Mouse (Mus musculus): ENCODE measurements around the gene Krtap12-1. TPM values are rescaled to one million over a fixed set of nuclear protein-coding genes. Genes with fewer than 3 reads are reported as not detected.
"Not testable (repeated sequence)": the region's sequence is repeated elsewhere in the genome, so short reads cannot be mapped to it uniquely, and the experiment has no call there.

Gene Krtap12-1
- polyA plus RNA-seq, 1 experiment from 2014 or later = not detected

DNA sequence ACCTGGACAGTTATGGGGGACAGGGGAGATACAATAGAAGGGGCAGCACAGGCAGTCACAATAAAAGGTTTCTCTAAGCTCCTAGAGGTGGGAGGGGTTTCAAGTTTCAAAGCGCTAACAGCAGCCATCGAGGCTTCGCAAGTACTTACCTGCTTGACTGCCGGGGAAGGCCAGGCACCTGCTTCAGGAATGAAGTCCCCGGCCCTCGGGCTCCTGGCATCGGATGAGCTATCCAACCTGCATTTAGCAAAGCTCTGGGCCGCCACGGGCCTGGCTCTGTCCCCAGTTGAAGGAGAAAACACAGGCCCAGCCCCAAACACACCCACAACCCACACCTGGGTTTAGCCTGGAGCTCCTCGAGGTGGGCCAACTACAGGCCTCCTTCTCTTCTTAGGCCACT lies 33.4 kb upstream of the Krtap12-1 start:
- 29% methylated on average over 10 of the region's 10 CpGs for WGBS
- no peak for ATAC-seq (replicated peaks; ENCODE audit: low FRiP score)
- no peak overlapping the region for H3K4me2 ChIP-seq (ENCODE audit: low read depth, low read length, severe bottlenecking)
- H3K27me3 ChIP-seq (ENCODE audit: control insufficient read depth, insufficient read depth, low read length) = peaks cover 13% of the 10 kb centered on the region
- no peak for DNase-seq (ENCODE audit: low spot score)
- peaks cover 4% of the 10 kb centered on the region; the same call in 1 of the 2 replicates for H3K4me1 ChIP-seq (replicated peaks; ENCODE audit: control insufficient read depth, insufficient read depth, low read length)
- H3K4me3 ChIP-seq (ENCODE audit: low read depth, low read length) = no peak overlapping the region
- H3K36me3 ChIP-seq (ENCODE audit: control insufficient read depth, insufficient read depth, low read length) = no peaks in the 10 kb centered on the region
- H3K9ac ChIP-seq (ENCODE audit: low read length) = no peak overlapping the region
- no peak overlapping the region for H3K27ac ChIP-seq (ENCODE audit: low read depth, low read length)
- H3K9me3 ChIP-seq (ENCODE audit: control insufficient read depth, low read length) = no peaks in the 10 kb centered on the region

- not testable (repeated sequence) for H3K36me3 ChIP-seq (ENCODE audit: control insufficient read depth, insufficient read depth, low read length); ATAC-seq (replicated peaks; ENCODE audit: low FRiP score)
These were observed 30.0 kb upstream of the Krtap12-1 start, which contains the start of gene Gm19402 for GRCm38 (mm10) chr10:77690356-77690807. Gm19402 (minus strand) TSS chr10:77690757.

DNA sequence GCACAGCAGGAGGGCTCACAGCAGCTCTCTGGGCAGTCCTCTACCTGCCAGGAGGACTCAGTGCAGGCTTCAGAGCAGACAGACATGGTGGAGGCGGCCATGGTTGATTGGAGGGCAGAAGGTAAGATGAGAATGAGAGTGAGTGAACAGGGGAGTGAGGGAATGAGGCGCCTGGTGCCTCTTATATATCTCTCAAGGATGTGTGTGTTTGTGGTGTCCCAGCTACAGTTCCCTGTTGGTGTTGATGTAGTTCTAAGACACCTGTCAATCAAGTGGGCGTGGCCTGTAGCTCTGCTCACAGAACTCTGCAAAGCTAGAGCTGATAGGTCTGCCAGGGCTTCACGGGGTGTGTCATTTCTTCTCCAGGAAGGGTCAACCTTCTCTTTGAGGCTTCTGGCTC lies 23.3 kb upstream of the Krtap12-1 start, which contains the start of gene Gm9508:
Gene Gm9508, minus strand, starts transcription at position 101 of the 400 bp plus-strand sequence.
- no peak for DNase-seq (ENCODE audit: low spot score)
- no peak for ATAC-seq (replicated peaks; ENCODE audit: low FRiP score)
- no peak within 1 kb of the TSS for H3K4me2 ChIP-seq (ENCODE audit: low read depth, low read length, severe bottlenecking)
- no peak within 1 kb of the TSS for H3K9ac ChIP-seq (ENCODE audit: low read length)
- H3K27ac ChIP-seq (ENCODE audit: low read depth, low read length) = no peak within 1 kb of the TSS
- H3K36me3 ChIP-seq (ENCODE audit: control insufficient read depth, insufficient read depth, low read length) = no peaks in the 10 kb centered on the region
- H3K27me3 ChIP-seq (ENCODE audit: control insufficient read depth, insufficient read depth, low read length) = no peaks in the 10 kb centered on the region
- H3K4me1 ChIP-seq (replicated peaks; ENCODE audit: control insufficient read depth, insufficient read depth, low read length) = no peaks in the 10 kb centered on the region
- WGBS = 46% methylated on average over 4 of the region's 4 CpGs
- no peak within 1 kb of the TSS for H3K4me3 ChIP-seq (ENCODE audit: low read depth, low read length)
- no peaks in the 10 kb centered on the region for H3K9me3 ChIP-seq (ENCODE audit: control insufficient read depth, low read length)

More at GRCm38 (mm10) chr10:77690356-77690807, 30.0 kb upstream of the Krtap12-1 start, which contains the start of gene Gm19402:
- not testable (repeated sequence) for H3K4me3 ChIP-seq (ENCODE audit: low read depth, low read length); H3K9me3 ChIP-seq (ENCODE audit: control insufficient read depth, low read length); DNase-seq (ENCODE audit: low spot score); H3K4me1 ChIP-seq (replicated peaks; ENCODE audit: control insufficient read depth, insufficient read depth, low read length); H3K27ac ChIP-seq (ENCODE audit: low read depth, low read length); H3K9ac ChIP-seq (ENCODE audit: low read length); H3K4me2 ChIP-seq (ENCODE audit: low read depth, low read length, severe bottlenecking)
- 63% methylated on average over 3 of the region's 3 CpGs for WGBS
- H3K27me3 ChIP-seq (ENCODE audit: control insufficient read depth, insufficient read depth, low read length) = peaks cover 13% of the 10 kb centered on the region

DNA sequence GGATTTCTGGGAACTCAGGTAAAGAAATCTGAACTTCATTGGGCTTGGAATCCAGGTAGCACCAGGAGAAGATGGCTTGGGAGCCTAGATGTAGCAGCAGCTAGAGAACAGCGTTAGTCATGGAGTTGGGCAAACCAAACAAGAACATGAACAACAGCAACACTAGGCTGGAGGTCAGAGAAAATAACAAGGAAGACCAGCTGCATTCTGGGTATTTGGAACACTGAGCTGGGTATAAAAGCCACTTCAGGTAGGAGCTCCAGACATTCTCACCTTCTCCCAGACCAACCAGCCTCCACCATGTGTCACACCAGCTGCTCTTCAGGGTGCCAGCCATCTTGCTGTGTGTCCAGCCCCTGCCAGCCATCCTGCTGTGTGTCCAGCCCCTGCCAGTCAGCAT lies 14.1 kb upstream of the Krtap12-1 start, which contains the start of gene Gm10272:
Gene Gm10272, plus strand, starts transcription at position 301 of the 400 bp plus-strand sequence.
- Histone ChIP-seq H3K36me3 (ENCODE audit: control insufficient read depth, insufficient read depth, low read length) (no peaks in the 10 kb centered on the region), H3K4me3 (ENCODE audit: low read depth, low read length) (no peak within 1 kb of the TSS), H3K4me1 (replicated peaks; ENCODE audit: control insufficient read depth, insufficient read depth, low read length) (no peaks in the 10 kb centered on the region), H3K9me3 (ENCODE audit: control insufficient read depth, low read length) (no peaks in the 10 kb centered on the region), H3K9ac (ENCODE audit: low read length) (no peak within 1 kb of the TSS), H3K27ac (ENCODE audit: low read depth, low read length) (no peak within 1 kb of the TSS), H3K27me3 (ENCODE audit: control insufficient read depth, insufficient read depth, low read length) (no peaks in the 10 kb centered on the region), H3K4me2 (ENCODE audit: low read depth, low read length, severe bottlenecking) (no peak within 1 kb of the TSS)
- 92% methylated on average over 1 of the region's 1 CpGs for WGBS
- DNase-seq (ENCODE audit: low spot score) (no peak), ATAC-seq (replicated peaks; ENCODE audit: low FRiP score) (no peak)

DNA sequence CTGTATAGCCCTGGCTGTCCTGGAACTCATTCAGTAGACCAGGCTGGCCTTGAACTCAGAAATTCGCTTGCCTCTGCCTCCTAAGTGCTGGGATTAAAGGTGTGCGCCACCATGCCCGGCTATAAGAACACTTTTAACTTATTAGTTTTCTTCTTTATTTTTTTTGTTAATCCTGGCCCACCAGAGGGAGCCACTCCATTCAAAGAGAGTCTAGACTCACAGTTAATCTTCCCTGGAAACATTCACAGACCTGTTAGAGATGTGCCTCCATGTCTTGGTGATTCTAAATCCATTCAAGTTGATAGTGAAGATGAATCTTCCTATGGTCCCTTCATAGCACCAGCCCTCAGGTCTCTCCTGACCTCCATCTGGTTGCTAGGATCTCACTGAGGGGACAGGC lies 10.6 kb upstream of the Krtap12-1 start:
- ATAC-seq (replicated peaks; ENCODE audit: low FRiP score) = no peak
- Histone ChIP-seq H3K36me3 (ENCODE audit: control insufficient read depth, insufficient read depth, low read length) (no peaks in the 10 kb centered on the region), H3K4me2 (ENCODE audit: low read depth, low read length, severe bottlenecking) (no peak overlapping the region), H3K9ac (ENCODE audit: low read length) (no peak overlapping the region), H3K9me3 (ENCODE audit: control insufficient read depth, low read length) (no peaks in the 10 kb centered on the region), H3K27me3 (ENCODE audit: control insufficient read depth, insufficient read depth, low read length) (no peaks in the 10 kb centered on the region), H3K4me1 (replicated peaks; ENCODE audit: control insufficient read depth, insufficient read depth, low read length) (no peaks in the 10 kb centered on the region), H3K27ac (ENCODE audit: low read depth, low read length) (no peak overlapping the region), H3K4me3 (ENCODE audit: low read depth, low read length) (no peak overlapping the region)
- no peak for DNase-seq (ENCODE audit: low spot score)
- WGBS = 79% methylated on average over 3 of the region's 3 CpGs

GRCm38 (mm10) chr10:77711157-77711556 lies 9.2 kb upstream of the Krtap12-1 start, which contains the start of gene Gm10024:
Gm10024 (plus strand) TSS chr10:77711457.
- H3K36me3 ChIP-seq (ENCODE audit: control insufficient read depth, insufficient read depth, low read length) = not testable (repeated sequence)

GRCm38 (mm10) chr10:77713734-77714133 lies 6.7 kb upstream of the Krtap12-1 start:
- Histone ChIP-seq H3K27ac (ENCODE audit: low read depth, low read length) (no peak overlapping the region), H3K9ac (ENCODE audit: low read length) (no peak overlapping the region), H3K27me3 (ENCODE audit: control insufficient read depth, insufficient read depth, low read length) (no peaks in the 10 kb centered on the region), H3K9me3 (ENCODE audit: control insufficient read depth, low read length) (no peaks in the 10 kb centered on the region), H3K4me2 (ENCODE audit: low read depth, low read length, severe bottlenecking) (no peak overlapping the region), H3K4me3 (ENCODE audit: low read depth, low read length) (no peak overlapping the region), H3K4me1 (replicated peaks; ENCODE audit: control insufficient read depth, insufficient read depth, low read length) (no peaks in the 10 kb centered on the region), H3K36me3 (ENCODE audit: control insufficient read depth, insufficient read depth, low read length) (no peaks in the 10 kb centered on the region)
- no peak for ATAC-seq (replicated peaks; ENCODE audit: low FRiP score)
- DNase-seq (ENCODE audit: low spot score) = no peak
- 79% methylated on average over 4 of the region's 4 CpGs for WGBS

More at GRCm38 (mm10) chr10:77711157-77711556, 9.2 kb upstream of the Krtap12-1 start, which contains the start of gene Gm10024:
- not testable (repeated sequence) for ATAC-seq (replicated peaks; ENCODE audit: low FRiP score); H3K9me3 ChIP-seq (ENCODE audit: control insufficient read depth, low read length); H3K27me3 ChIP-seq (ENCODE audit: control insufficient read depth, insufficient read depth, low read length); H3K4me3 ChIP-seq (ENCODE audit: low read depth, low read length); H3K9ac ChIP-seq (ENCODE audit: low read length); DNase-seq (ENCODE audit: low spot score); H3K4me1 ChIP-seq (replicated peaks; ENCODE audit: control insufficient read depth, insufficient read depth, low read length); H3K4me2 ChIP-seq (ENCODE audit: low read depth, low read length, severe bottlenecking); H3K27ac ChIP-seq (ENCODE audit: low read depth, low read length)

DNA sequence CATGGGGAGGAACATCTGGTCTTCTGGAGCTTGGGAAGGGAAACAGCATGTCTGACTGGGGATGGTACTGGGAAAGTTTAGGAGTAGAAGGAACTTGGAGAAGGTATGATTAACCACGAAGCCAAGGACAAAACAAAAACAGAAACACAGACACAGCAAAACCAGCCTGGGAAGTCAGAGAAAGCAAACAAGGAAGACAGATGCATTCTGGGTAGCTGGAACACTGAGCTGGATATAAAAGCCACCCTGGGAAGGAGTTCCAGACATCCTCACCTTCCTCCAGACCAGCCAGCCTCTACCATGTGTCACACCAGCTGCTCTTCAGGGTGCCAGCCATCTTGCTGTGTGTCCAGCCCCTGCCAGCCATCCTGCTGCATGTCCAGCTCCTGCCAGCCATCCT lies 4.9 kb upstream of the Krtap12-1 start, which contains the start of gene Gm10142:
Gene Gm10142, plus strand, starts transcription at position 301 of the 400 bp plus-strand sequence.
- Histone ChIP-seq H3K27ac (ENCODE audit: low read depth, low read length) (no peak within 1 kb of the TSS), H3K4me2 (ENCODE audit: low read depth, low read length, severe bottlenecking) (no peak within 1 kb of the TSS), H3K27me3 (ENCODE audit: control insufficient read depth, insufficient read depth, low read length) (no peaks in the 10 kb centered on the region), H3K4me1 (replicated peaks; ENCODE audit: control insufficient read depth, insufficient read depth, low read length) (no peaks in the 10 kb centered on the region), H3K9ac (ENCODE audit: low read length) (no peak within 1 kb of the TSS), H3K9me3 (ENCODE audit: control insufficient read depth, low read length) (no peaks in the 10 kb centered on the region), H3K4me3 (ENCODE audit: low read depth, low read length) (no peak within 1 kb of the TSS), H3K36me3 (ENCODE audit: control insufficient read depth, insufficient read depth, low read length) (no peaks in the 10 kb centered on the region)
- DNase-seq (ENCODE audit: low spot score) (no peak), ATAC-seq (replicated peaks; ENCODE audit: low FRiP score) (no peak)
- WGBS = 80% methylated on average over 1 of the region's 1 CpGs

DNA sequence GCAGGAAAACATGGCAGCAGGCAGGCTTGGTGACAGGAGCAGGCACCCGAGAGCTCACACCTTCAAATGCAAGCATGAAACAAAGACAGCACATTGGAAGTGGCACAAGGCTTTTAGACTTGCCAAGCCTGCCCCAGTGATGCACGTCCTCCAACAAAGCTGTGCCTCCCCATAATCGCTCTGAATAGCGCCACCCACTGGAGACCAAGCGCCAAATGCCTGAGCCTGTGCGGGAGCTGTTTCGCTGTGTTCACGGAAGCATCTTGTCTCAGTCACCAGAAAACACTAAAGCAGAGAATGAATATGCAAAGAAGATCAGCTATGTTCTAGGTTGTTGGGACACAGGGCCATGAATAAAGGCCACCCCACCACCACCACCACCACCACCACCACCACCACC lies 4.5 kb downstream of the Krtap12-1 start:
- Histone ChIP-seq H3K27ac (ENCODE audit: low read depth, low read length) (no peak overlapping the region), H3K9me3 (ENCODE audit: control insufficient read depth, low read length) (no peaks in the 10 kb centered on the region), H3K36me3 (ENCODE audit: control insufficient read depth, insufficient read depth, low read length) (no peaks in the 10 kb centered on the region), H3K9ac (ENCODE audit: low read length) (no peak overlapping the region), H3K4me1 (replicated peaks; ENCODE audit: control insufficient read depth, insufficient read depth, low read length) (no peaks in the 10 kb centered on the region), H3K4me2 (ENCODE audit: low read depth, low read length, severe bottlenecking) (no peak overlapping the region), H3K4me3 (ENCODE audit: low read depth, low read length) (no peak overlapping the region), H3K27me3 (ENCODE audit: control insufficient read depth, insufficient read depth, low read length) (no peaks in the 10 kb centered on the region)
- DNase-seq (ENCODE audit: low spot score) (no peak), ATAC-seq (replicated peaks; ENCODE audit: low FRiP score) (no peak)
- WGBS = 83% methylated on average over 8 of the region's 8 CpGs
